Mouse (Mus musculus): ENCODE data around the gene Magea2. TPM values are rescaled to one million over a fixed set of nuclear protein-coding genes. Genes with fewer than 3 reads are reported as not detected.
A peak's percentile ranks its signal among the peaks of the same experiment; 100 is the strongest.
"Not testable (repeated sequence)": the region's sequence is repeated elsewhere in the genome, so short reads cannot be mapped to it uniquely, and the experiment has no call there.

The Magea2 gene
- total RNA-seq (2021) = not detected
- polyA plus RNA-seq (2012; rRNA removed) = not detected in 2 replicates
- long read RNA-seq = 0 reads

DNA sequence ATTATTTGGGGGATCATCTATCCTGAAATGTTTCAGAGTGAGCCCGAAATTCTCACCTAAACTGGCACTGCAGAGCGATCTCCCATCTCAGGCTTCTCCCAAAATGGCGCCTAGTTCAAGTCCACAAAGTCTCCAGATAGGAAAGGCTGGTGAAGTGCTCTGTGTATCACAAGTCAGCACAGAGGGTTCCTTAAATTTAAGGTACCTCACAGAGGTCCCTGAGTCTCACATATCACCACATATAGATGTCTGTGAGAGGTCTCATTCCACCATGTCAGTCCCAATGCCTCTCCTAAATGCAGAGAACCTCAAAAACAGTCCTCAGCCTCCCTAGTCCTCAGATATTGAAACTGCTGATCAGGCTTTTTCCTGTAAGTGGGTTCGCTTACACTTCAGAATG lies at the start of gene Magea2:
TSS of gene Magea2 (minus strand) at position 101 of the 400 bp plus-strand sequence.
- DNase-seq = not testable (repeated sequence)

GRCm38 (mm10) chrX:155128312-155128711 lies 34.8 kb upstream of the Magea2 start, which contains the start of gene Cldn34b2:
Cldn34b2 (minus strand) TSS chrX:155128412.
- not testable (repeated sequence) for DNase-seq

DNA sequence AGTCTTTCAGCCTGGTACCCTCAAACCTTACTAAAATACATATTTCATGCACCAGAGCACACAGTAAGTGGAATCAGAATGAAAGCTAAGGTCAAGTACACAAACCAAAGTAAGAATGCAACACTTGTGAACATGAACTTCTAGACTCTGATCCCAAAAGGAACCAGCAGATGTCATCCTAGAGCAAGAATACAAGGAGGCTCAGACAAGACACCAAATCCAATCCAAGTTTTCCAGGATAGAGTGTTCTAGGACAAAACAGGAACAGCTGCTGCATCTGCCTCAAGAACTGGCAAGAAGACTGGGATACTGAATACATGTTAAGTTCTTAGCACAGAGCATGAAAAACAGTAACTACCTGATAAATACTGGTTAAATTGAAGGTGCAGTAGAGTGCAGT lies 4.6 kb upstream of the Magea2 start:
- peak; percentile 8 for DNase-seq

DNA sequence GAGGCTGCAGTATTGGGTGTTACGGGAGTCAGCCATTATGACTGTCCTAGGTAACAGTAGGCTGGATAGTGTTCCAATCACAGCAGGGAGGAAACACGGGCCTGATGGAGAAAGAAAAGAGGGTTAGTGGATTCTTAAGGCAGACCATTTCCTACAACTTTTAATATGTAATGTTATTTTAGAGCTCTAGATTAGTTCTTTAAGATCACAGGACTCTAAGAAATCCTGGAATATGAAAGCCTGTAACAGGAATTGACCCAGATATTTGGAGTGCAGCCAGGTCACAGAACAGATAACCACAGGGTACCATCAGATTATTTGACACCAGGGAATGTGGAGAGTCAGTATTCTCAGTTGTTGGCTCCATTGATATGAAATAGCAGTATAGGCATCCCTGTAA lies 3.8 kb downstream of the Magea2 start, which contains the start of gene Magea1:
TSS of gene Magea1 (minus strand) at position 101 of the 400 bp plus-strand sequence.
- DNase-seq = not testable (repeated sequence)

GRCm38 (mm10) chrX:155063045-155063444 lies 30.4 kb downstream of the Magea2 start, which contains the start of gene Magea5:
Magea5 (minus strand) TSS chrX:155063145.
- not testable (repeated sequence) for DNase-seq

- not testable (repeated sequence) for DNase-seq
Measured at GRCm38 (mm10) chrX:154995750-154996149, 97.7 kb downstream of the Magea2 start, which contains the start of gene Magea8. Magea8 (minus strand) TSS chrX:154995850.

Other genes starting within 250 kb of the Magea2 start
- not detected for gene Cldn34b1, start 203.4 kb downstream of the Magea2 start, total RNA-seq (2021)
- not detected in 2 replicates for gene Cldn34b1, start 203.4 kb downstream of the Magea2 start, polyA plus RNA-seq (2012; rRNA removed)
- gene Magea6, start 157.7 kb downstream of the Magea2 start, total RNA-seq (2021) = not detected
- not detected in 2 replicates for gene Magea6, start 157.7 kb downstream of the Magea2 start, polyA plus RNA-seq (2012; rRNA removed)
- not detected for gene Magea3, start 144.2 kb downstream of the Magea2 start, total RNA-seq (2021)
- gene Magea3, start 144.2 kb downstream of the Magea2 start, polyA plus RNA-seq (2012; rRNA removed) = not detected in 2 replicates
- gene Magea8, start 97.8 kb downstream of the Magea2 start, total RNA-seq (2021) = not detected
- gene Magea8, start 97.8 kb downstream of the Magea2 start, polyA plus RNA-seq (2012; rRNA removed) = not detected in 2 replicates
- gene Magea5, start 30.5 kb downstream of the Magea2 start, total RNA-seq (2021) = not detected
- gene Magea5, start 30.5 kb downstream of the Magea2 start, polyA plus RNA-seq (2012; rRNA removed) = not detected in 2 replicates
- gene Magea1, start 3.9 kb downstream of the Magea2 start, total RNA-seq (2021) = not detected
- not detected in 2 replicates for gene Magea1, start 3.9 kb downstream of the Magea2 start, polyA plus RNA-seq (2012; rRNA removed)
- gene Cldn34b2, start 34.7 kb upstream of the Magea2 start, total RNA-seq (2021) = not detected
- gene Cldn34b2, start 34.7 kb upstream of the Magea2 start, polyA plus RNA-seq (2012; rRNA removed) = not detected in 2 replicates
- gene Sat1, start 122.8 kb upstream of the Magea2 start, total RNA-seq (2021) = 100 to 1,000 TPM; 103 to 117 TPM
- gene Sat1, start 122.8 kb upstream of the Magea2 start, polyA plus RNA-seq (2012; rRNA removed) = 8.5 and 9.5 TPM in 2 replicates
- 10 to 100 TPM; 46.5 to 68.6 TPM for gene Acot9, start 168.8 kb upstream of the Magea2 start, total RNA-seq (2021)
- gene Acot9, start 168.8 kb upstream of the Magea2 start, polyA plus RNA-seq (2012; rRNA removed) = 8.8 and 10.3 TPM in 2 replicates
- 10 to 100 TPM; 22.9 to 28.2 TPM for gene Prdx4, start 247.1 kb upstream of the Magea2 start, total RNA-seq (2021)
- gene Prdx4, start 247.1 kb upstream of the Magea2 start, polyA plus RNA-seq (2012; rRNA removed) = 26.9 and 28.3 TPM in 2 replicates